Mouse (Mus musculus): ENCODE measurements around the gene Sp2. TPM values are rescaled to one million over a fixed set of nuclear protein-coding genes. Genes with fewer than 3 reads are reported as not detected.

Gene Sp2
- polyA plus RNA-seq, 1 experiment from 2014 or later = 18.0 TPM

- no peaks in the 10 kb centered on the region for H3K9me3 ChIP-seq
- no peaks in the 10 kb centered on the region for H3K36me3 ChIP-seq
- no peak overlapping the region for H3K4me2 ChIP-seq
- 85% methylated on average over 13 of the region's 13 CpGs for WGBS
- no peak for ATAC-seq (ENCODE audit: insufficient number of reproducible peaks, insufficient read depth, low FRiP score, low TSS enrichment, low read depth)
- H3K4me1 ChIP-seq = peaks cover 24% of the 10 kb centered on the region
- no peak overlapping the region for H3K4me3 ChIP-seq
- H3K9ac ChIP-seq = no peak overlapping the region
- peaks cover 12% of the 10 kb centered on the region for H3K27me3 ChIP-seq
- no peak overlapping the region for H3K27ac ChIP-seq
Observed at GRCm38 (mm10) chr11:96933562-96934276, 49.0 kb downstream of the Sp2 start.

GRCm38 (mm10) chr11:96931327-96932062 lies 51.3 kb downstream of the Sp2 start:
- no peak overlapping the region for H3K4me3 ChIP-seq
- H3K9ac ChIP-seq = no peak overlapping the region
- 49% methylated on average over 8 of the region's 8 CpGs for WGBS
- peaks cover 27% of the 10 kb centered on the region for H3K4me1 ChIP-seq
- H3K4me2 ChIP-seq = no peak overlapping the region
- no peak overlapping the region for H3K27ac ChIP-seq
- H3K27me3 ChIP-seq = peaks cover 22% of the 10 kb centered on the region
- ATAC-seq (ENCODE audit: insufficient number of reproducible peaks, insufficient read depth, low FRiP score, low TSS enrichment, low read depth) = no peak
- no peaks in the 10 kb centered on the region for H3K36me3 ChIP-seq
- H3K9me3 ChIP-seq = no peaks in the 10 kb centered on the region

GRCm38 (mm10) chr11:96929766-96930331 lies 52.9 kb downstream of the Sp2 start:
- 0 out of 2 replicates have a peak overlapping the region, but pooled peaks have one; percentile 9 for H3K4me3 ChIP-seq
- peak overlapping the region; percentile 39; the same call in 1 of the 2 replicates for H3K4me2 ChIP-seq
- ATAC-seq (ENCODE audit: insufficient number of reproducible peaks, insufficient read depth, low FRiP score, low TSS enrichment, low read depth) = no peak
- no peak overlapping the region for H3K9ac ChIP-seq
- H3K9me3 ChIP-seq = no peaks in the 10 kb centered on the region
- peaks cover 22% of the 10 kb centered on the region for H3K27me3 ChIP-seq
- WGBS = 53% methylated on average over 9 of the region's 9 CpGs
- H3K36me3 ChIP-seq = no peaks in the 10 kb centered on the region
- peaks cover 24% of the 10 kb centered on the region for H3K4me1 ChIP-seq
- peak overlapping the region; percentile 57 for H3K27ac ChIP-seq

- H3K4me3 ChIP-seq = 0 out of 2 replicates have a peak overlapping the region, but pooled peaks have one; percentile 9
- no peaks in the 10 kb centered on the region for H3K9me3 ChIP-seq
- peaks cover 22% of the 10 kb centered on the region for H3K4me1 ChIP-seq
- no peaks in the 10 kb centered on the region for H3K36me3 ChIP-seq
- peak; percentile 52; the same call in 1 of the 2 replicates for ATAC-seq (ENCODE audit: insufficient number of reproducible peaks, insufficient read depth, low FRiP score, low TSS enrichment, low read depth)
- peaks cover 22% of the 10 kb centered on the region for H3K27me3 ChIP-seq
- peak overlapping the region; percentile 57; the same call in 1 of the 2 replicates for H3K27ac ChIP-seq
- 11% methylated on average over 13 of the region's 13 CpGs for WGBS
- no peak overlapping the region for H3K9ac ChIP-seq
- H3K4me2 ChIP-seq = peak overlapping the region; percentile 39
Observed at GRCm38 (mm10) chr11:96929096-96929765, 53.5 kb downstream of the Sp2 start.

GRCm38 (mm10) chr11:96928691-96929090 lies 54.1 kb downstream of the Sp2 start:
- Histone ChIP-seq H3K9ac (no peak overlapping the region), H3K27me3 (peaks cover 22% of the 10 kb centered on the region), H3K4me1 (peaks cover 22% of the 10 kb centered on the region), H3K4me3 (no peak overlapping the region), H3K4me2 (peak overlapping the region; percentile 39), H3K36me3 (no peaks in the 10 kb centered on the region), H3K9me3 (no peaks in the 10 kb centered on the region), H3K27ac (peak overlapping the region; percentile 57; the same call in 1 of the 2 replicates)
- WGBS = 2% methylated on average over 5 of the region's 5 CpGs
- ATAC-seq (ENCODE audit: insufficient number of reproducible peaks, insufficient read depth, low FRiP score, low TSS enrichment, low read depth) = no peak

- Histone ChIP-seq H3K36me3 (no peaks in the 10 kb centered on the region), H3K27ac (peak within 1 kb of the TSS; percentile 57; the same call in 1 of the 2 replicates), H3K4me1 (peaks cover 22% of the 10 kb centered on the region), H3K9me3 (no peaks in the 10 kb centered on the region), H3K27me3 (peaks cover 22% of the 10 kb centered on the region), H3K4me2 (peak within 1 kb of the TSS; percentile 39), H3K4me3 (no peak within 1 kb of the TSS), H3K9ac (no peak within 1 kb of the TSS)
- 71% methylated on average over 2 of the region's 2 CpGs for WGBS
- ATAC-seq (ENCODE audit: insufficient number of reproducible peaks, insufficient read depth, low FRiP score, low TSS enrichment, low read depth) = no peak
Observed at GRCm38 (mm10) chr11:96928088-96928487, 54.7 kb downstream of the Sp2 start, which contains the start of gene Prr15l. Prr15l (plus strand) TSS chr11:96928104.

- Histone ChIP-seq H3K36me3 (no peaks in the 10 kb centered on the region), H3K4me2 (no peak overlapping the region), H3K27me3 (peaks cover 22% of the 10 kb centered on the region), H3K9ac (no peak overlapping the region), H3K27ac (no peak overlapping the region), H3K4me3 (no peak overlapping the region), H3K4me1 (peaks cover 18% of the 10 kb centered on the region), H3K9me3 (no peaks in the 10 kb centered on the region)
- no peak for ATAC-seq (ENCODE audit: insufficient number of reproducible peaks, insufficient read depth, low FRiP score, low TSS enrichment, low read depth)
- WGBS = 85% methylated on average over 5 of the region's 5 CpGs
Observed at GRCm38 (mm10) chr11:96926587-96926986, 56.2 kb downstream of the Sp2 start.

- H3K27me3 ChIP-seq = peaks cover 22% of the 10 kb centered on the region
- H3K4me2 ChIP-seq = no peak overlapping the region
- H3K9me3 ChIP-seq = no peaks in the 10 kb centered on the region
- ATAC-seq (ENCODE audit: insufficient number of reproducible peaks, insufficient read depth, low FRiP score, low TSS enrichment, low read depth) = no peak
- WGBS = 85% methylated on average over 12 of the region's 12 CpGs
- no peaks in the 10 kb centered on the region for H3K36me3 ChIP-seq
- no peak overlapping the region for H3K9ac ChIP-seq
- no peak overlapping the region for H3K4me3 ChIP-seq
- no peak overlapping the region for H3K27ac ChIP-seq
- H3K4me1 ChIP-seq = peaks cover 16% of the 10 kb centered on the region
Observed at GRCm38 (mm10) chr11:96925469-96926148, 57.1 kb downstream of the Sp2 start.

GRCm38 (mm10) chr11:96924861-96925260 lies 57.9 kb downstream of the Sp2 start:
- 75% methylated on average over 11 of the region's 11 CpGs for WGBS
- Histone ChIP-seq H3K27ac (no peak overlapping the region), H3K4me3 (no peak overlapping the region), H3K4me1 (peaks cover 15% of the 10 kb centered on the region), H3K4me2 (no peak overlapping the region), H3K27me3 (peaks cover 21% of the 10 kb centered on the region), H3K9ac (no peak overlapping the region), H3K9me3 (no peaks in the 10 kb centered on the region), H3K36me3 (no peaks in the 10 kb centered on the region)
- ATAC-seq (ENCODE audit: insufficient number of reproducible peaks, insufficient read depth, low FRiP score, low TSS enrichment, low read depth) = no peak

- Histone ChIP-seq H3K4me2 (no peak overlapping the region), H3K4me3 (no peak overlapping the region), H3K9me3 (no peaks in the 10 kb centered on the region), H3K27me3 (no peaks in the 10 kb centered on the region; the same call in 1 of the 2 replicates), H3K9ac (no peak overlapping the region), H3K36me3 (no peaks in the 10 kb centered on the region), H3K4me1 (peaks cover 14% of the 10 kb centered on the region), H3K27ac (no peak overlapping the region)
- WGBS = 50% methylated on average over 6 of the region's 6 CpGs
- no peak for ATAC-seq (ENCODE audit: insufficient number of reproducible peaks, insufficient read depth, low FRiP score, low TSS enrichment, low read depth)
Observed at GRCm38 (mm10) chr11:96919003-96919402, 63.8 kb downstream of the Sp2 start.
